Mouse (Mus musculus) forelimb bud, embryonic 11.5 days (tissue): ENCODE results near the gene Acot12.
A peak's percentile ranks its signal among the peaks of the same experiment; 100 is the strongest.
"Not testable (repeated sequence)": the region's sequence is repeated elsewhere in the genome, so short reads cannot be mapped to it uniquely, and the experiment has no call there.

ENCODE experiments used
- DNase-seq: peaks from one replicate; pipeline ENCODE4 v3.0.0-alpha.2; 2012; ENCODE audit warnings: low read depth, low spot score

The Acot12 gene

DNA sequence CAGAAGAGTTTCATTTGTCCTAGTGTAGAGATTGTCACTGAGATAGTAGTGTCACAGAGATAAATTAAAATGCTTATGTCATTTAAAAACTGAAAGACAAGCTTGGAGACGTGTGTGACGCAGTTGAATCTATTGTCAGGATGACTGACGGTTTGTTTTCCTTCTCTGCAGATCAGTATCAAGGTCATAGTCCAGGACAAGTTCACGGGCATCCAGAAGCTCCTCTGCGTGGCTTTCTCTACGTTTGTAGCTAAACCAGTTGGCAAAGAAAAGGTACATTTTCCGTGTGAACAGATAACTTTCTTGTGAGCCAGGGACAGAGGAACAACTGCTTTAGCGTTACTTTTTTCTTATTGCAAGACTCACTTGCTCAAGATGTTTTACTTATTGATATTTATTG is 18.5 kb downstream of the Acot12 start:
- no peak for DNase-seq

DNA sequence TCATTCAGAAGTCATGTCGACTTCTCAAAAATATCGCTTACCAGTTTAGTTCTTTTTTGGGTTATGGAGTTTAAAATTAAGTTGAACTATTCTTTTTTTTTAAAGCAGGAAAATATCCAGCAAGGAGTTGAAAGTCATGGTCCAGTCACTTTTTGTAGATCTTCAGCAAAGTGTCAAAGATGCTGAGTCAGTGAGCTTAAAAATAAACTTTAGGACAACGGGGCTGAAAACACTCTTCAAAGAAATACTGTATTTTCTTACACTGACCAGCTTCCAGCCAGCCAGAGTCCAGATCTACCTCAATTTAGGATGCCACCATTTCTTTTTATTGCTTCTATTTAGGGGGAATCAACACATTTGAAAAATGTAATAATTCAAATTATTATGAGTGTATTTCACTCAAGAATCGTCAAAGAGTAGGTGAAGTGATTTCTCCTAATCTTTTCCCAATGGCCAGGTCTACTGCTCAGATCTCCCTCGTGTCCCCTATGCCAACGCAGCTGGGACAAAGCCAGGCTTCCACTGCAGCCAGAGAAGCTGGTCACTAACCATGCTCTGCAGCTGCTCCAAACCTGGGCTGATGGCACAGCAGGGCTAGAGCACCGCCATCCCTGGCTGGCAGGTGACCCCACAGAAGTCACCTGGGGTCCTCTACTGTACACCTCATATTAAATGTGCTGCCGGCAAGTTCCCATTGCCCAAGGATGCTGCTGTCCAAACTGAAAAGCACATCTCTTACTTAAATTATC is 19.2 kb downstream of the Acot12 start:
- no peak for DNase-seq

- no peak for DNase-seq
These were observed 20.5 kb downstream of the Acot12 start for GRCm38 (mm10) chr13:91761654-91762445.

- DNase-seq, result not testable (repeated sequence)
These were observed 22.3 kb downstream of the Acot12 start for GRCm38 (mm10) chr13:91763654-91764053.

GRCm38 (mm10) chr13:91765627-91766026 is 24.3 kb downstream of the Acot12 start:
- no peak for DNase-seq

DNA sequence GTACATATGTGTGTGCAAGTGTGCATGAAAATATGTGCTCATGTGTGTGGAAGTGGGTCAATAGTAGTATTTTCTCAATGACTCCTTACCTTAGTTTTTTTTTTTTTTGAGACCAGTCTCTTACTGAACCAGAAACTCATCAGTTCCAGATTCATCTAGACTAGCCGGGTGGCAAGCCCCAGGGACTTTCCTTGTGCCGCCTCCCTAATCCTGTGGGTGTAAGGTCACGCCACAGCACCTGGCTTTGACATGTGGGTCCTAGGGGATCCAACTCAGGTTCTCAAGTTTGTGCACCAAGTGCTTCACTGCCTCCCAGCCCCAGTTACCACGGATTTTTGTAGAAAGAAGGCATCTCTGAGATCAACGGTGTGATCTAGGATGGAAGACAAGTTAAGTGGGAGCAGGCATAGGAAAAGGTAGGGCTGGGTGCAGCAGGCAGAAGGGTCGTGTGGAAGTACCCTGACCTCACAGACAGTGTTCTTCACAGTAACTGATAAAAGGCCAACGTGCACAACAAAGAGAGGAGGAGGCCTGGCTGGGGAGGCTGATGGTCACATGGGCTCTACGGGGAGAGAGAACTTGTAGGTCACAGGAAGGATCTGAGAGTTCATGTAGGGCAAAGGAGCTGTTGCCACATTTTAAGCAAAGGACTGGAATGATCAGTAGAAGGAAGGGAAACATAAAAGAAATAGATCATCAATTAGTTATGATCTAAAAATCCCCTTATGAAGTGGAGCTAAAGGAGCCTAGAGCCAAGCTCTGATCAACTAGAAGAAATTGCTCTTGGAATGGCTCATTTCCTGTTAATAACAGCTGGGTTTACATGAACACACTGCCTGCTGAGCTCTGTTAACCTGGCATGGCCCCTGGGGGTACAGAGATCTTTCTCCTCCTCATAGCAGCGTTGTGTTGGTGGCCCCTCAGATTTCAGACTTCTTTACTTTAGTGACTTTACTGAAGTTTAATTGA is 27.7 kb downstream of the Acot12 start:
- DNase-seq, result no peak

- no peak for DNase-seq
These were observed 36.8 kb downstream of the Acot12 start for GRCm38 (mm10) chr13:91778092-91778491.

- no peak for DNase-seq
These were observed 38.6 kb downstream of the Acot12 start for GRCm38 (mm10) chr13:91779892-91780291.

GRCm38 (mm10) chr13:91792035-91792434 is 50.7 kb downstream of the Acot12 start:
- DNase-seq, result no peak

DNA sequence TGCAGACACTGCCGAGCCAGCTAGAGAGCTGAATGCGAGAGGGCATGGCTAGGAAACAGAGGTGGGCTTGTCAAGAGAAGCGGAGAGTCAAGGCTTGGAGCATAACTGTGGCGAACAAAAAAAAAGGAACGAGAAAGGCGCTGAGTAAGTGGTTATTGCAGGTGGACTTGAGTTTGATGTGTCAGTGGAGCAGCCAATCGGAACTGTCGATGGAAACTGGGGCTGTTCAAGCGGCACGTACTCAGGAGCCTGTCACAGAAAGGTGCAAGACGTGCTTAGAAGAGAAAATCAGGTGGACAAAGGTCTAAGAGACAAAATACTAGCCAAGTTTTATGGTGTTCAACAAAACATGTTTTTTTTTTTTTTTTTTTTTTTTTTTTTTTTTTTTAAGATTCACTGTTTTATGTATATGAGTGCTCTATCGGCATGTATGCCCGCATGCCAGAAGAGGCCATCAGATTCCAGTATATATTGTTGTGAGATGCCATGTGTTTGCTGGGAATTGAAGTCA is 53.7 kb downstream of the Acot12 start:
- no peak for DNase-seq

DNA sequence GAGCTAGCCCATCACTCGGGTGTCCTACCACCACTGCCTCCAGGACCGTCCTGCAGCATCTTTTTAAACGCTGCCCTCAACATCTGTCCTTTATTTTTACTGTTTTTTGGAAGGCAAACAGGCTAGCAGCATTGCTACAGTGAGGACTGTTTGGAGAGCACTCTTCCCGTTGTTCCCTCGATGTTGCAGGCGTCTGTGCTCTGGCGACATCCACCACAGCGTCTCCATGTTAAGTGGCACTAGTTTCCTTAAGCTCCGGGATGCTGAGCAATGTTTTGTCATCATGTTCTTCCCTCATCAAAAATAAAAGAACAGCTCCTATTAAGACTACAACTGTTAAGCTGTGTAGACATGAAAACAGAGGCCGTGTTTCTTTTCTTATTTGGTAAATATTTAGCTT is 54.3 kb downstream of the Acot12 start:
- no peak for DNase-seq

GRCm38 (mm10) chr13:91796003-91796402 is 54.7 kb downstream of the Acot12 start:
- DNase-seq, result no peak

GRCm38 (mm10) chr13:91796916-91797315 is 55.6 kb downstream of the Acot12 start:
- DNase-seq, result no peak

- DNase-seq, result no peak
These were observed 56.1 kb downstream of the Acot12 start for GRCm38 (mm10) chr13:91797442-91797841.

DNA sequence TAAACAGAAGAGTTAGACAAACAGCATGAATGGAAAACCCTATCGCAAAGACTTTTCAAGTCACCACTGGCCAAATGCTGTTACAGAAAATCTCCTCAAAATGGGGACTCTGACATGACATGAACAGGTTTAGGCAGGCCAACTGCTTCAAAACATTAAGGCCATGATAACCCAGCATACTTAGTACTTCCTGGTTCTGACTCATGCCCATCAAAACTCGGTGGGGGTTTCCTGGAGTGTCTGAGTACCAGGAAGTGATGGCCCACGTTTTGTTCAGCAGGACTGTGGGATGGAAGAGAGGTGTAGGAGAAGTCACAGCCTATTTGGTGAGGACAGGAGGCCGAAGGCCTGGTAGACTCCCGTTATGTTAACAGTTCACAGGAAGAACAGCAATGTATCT is 60.4 kb downstream of the Acot12 start:
- DNase-seq, result no peak

DNA sequence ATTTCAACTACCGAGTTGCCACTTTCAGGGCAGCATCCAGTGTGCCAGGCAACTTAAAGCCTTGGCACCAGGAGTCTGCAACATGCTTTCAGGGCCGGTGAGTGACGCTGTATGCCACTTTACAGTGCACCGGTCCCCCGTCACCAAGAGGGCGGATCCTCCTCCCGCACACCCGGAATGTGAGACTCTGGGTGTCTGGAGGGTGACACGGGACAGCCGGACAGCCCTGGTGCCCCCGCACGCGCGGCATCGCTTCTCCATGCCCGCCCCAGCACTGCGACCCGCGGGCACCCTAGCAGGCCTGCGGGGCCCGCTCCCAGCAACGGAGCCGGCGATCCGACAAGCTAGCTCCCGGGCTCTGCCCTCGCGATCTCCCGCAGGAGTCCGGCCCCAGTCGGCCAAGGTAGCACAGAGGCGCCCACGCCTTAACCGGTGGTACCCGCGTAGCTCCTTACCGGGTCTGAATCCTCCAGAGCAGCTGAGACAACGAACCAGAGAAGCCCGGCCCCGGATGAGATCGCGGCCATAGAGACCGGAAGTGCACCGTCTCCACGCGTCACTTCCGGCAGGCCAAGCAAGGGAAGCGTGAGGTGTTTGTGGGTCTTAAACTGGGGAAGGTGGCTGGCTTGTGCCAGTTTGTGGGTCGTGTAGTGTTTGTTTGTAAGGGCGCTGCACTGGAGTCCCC is 66.0 kb downstream of the Acot12 start, which contains the start of gene Zcchc9:
Zcchc9 (minus strand) TSS at position 551 of the 685 bp plus-strand sequence.
- peak; percentile 88 for DNase-seq

DNA sequence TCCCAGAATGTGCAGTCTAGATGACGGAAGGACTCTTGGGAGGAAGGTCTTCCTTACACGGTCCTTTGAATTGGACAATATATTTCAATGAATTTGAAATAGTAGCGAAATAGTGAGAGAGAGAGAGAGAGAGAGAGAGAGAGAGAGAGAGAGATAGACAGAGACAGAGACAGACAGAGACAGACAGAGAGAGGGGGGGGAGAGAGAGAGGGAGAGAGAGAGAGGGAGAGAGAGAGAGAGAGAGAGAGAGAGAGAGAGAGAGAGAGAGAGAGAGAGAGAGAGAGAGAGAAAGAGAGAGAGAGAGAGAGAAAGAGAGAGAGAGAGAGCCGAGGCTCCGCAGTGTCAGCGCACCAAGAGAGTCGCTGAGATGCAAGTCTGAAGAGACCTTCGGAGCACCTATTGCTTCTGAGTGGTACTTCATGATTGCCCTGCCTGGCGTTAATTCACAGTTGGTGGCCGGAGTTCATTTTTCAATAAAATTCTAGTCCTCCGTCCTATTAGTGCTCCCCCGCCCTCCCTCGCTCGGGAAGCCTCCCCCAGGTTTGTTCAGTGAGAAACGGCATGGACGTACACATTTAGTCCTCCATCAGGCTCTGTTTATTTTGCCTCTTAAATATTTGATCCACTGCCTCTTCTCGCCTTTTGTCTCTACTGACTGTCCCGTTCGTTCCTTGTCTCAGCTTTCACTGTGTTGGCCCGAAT is 66.7 kb downstream of the Acot12 start:
- no peak for DNase-seq

- DNase-seq, result no peak
These were observed 68.2 kb downstream of the Acot12 start for GRCm38 (mm10) chr13:91809476-91809875.

DNA sequence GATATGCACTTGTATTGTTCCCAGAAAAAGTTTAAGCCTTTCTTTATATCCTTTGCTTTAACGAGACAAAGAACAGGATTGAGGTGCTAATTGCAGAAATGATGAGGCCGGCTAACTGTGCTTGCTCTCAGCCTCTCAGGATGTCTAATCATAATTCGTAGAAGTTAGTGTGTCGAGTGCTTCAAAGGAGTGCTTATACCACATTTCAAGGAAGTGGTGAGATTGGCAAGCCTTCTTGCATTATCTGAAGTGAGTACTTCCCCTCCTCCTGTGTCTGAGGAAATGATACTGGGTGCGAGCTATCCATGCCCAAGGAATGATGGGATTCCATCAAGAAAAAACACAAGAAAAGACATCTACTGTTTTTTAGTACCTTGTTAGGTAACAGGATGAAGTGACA is 73.4 kb downstream of the Acot12 start:
- DNase-seq, result no peak

GRCm38 (mm10) chr13:91823735-91824134 is 82.4 kb downstream of the Acot12 start:
- no peak for DNase-seq
